In the genomic region with DNA sequence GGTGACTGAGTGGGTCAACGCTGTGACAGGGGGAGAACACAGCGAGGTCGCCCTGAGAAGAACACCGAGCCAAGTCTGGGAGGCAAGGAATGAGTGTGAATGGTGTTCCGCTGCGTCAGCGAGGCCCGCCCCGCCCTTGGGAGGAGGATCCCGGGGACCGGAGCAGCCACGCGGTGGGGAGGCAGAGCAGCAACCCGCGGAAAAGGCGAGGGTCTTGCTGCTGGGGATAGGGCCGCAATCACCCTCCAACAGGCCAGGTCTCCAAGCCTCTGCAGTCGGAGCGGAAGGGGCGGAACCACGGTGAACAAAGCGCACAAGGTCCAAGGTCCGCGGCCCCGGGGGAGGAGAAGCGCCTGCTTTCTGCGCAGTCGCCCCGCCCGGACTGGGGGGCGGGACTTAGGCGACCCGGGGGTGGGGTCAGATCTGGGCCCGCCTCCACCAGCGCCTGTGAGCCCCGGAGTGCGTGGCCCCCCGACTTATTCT, we compare ENCODE assay signal across 8 mouse cellular contexts. TPM values are rescaled to one million over a fixed set of nuclear protein-coding genes. Genes with fewer than 3 reads are reported as not detected.
DNase-seq lines count a peak whose midpoint lies in the region; ATAC-seq lines count a peak whose summit lies in the region.

TSS of gene Plscr3 (plus strand) at position 179 of the 483 bp plus-strand sequence.

- H3K27me3 ChIP-seq in forebrain, embryonic 11.5 days (ENCODE audit: control insufficient read depth, insufficient read depth, low read length): no peaks in the 10 kb centered on the region
- H3K27me3 ChIP-seq in heart, embryonic 16.5 days (ENCODE audit: control insufficient read depth, insufficient read depth, low read length): no peaks in the 10 kb centered on the region
- H3K27me3 ChIP-seq in liver, embryonic 15.5 days: no peaks in the 10 kb centered on the region
- no peaks in the 10 kb centered on the region for H3K27me3 ChIP-seq in neural tube, embryonic 12.5 days (replicated peaks)

- H3K9ac ChIP-seq in forebrain, embryonic 11.5 days (ENCODE audit: low read length): peak within 1 kb of the TSS; percentile 75
- peak within 1 kb of the TSS; percentile 85 for H3K9ac ChIP-seq in heart, embryonic 16.5 days (ENCODE audit: low read length)
- peak within 1 kb of the TSS; percentile 86 for H3K9ac ChIP-seq in liver, embryonic 15.5 days
- H3K9ac ChIP-seq in neural tube, embryonic 12.5 days: peak within 1 kb of the TSS; percentile 84

- peak; percentile 72 to 87 for DNase-seq in CD8-positive naive resting alpha-beta T cell, adult 2 months (ENCODE audit: low read depth in 2 of 2, low spot score in 2 of 2)
- peak; percentile 87 for DNase-seq in c-Kit-positive CD71-negative TER-119-negative erythroid progenitor cells, embryonic 14.5 days (ENCODE audit: low read depth)
- DNase-seq in forebrain, embryonic 11.5 days (ENCODE audit: low spot score): peak; percentile 96
- peak; percentile 96 to 98 for DNase-seq in kidney, postnatal 36 days
- DNase-seq in telencephalon, adult 2 months (ENCODE audit: low read depth, low spot score): peak; percentile 60

- WGBS in forebrain, embryonic 11.5 days: under 1% methylated on average over 38 of the region's 38 CpGs
- under 1% methylated on average over 38 of the region's 38 CpGs for WGBS in heart, embryonic 16.5 days
- WGBS in liver, embryonic 15.5 days (ENCODE audit: insufficient replicate concordance): under 1% methylated on average over 38 of the region's 38 CpGs
- under 1% methylated on average over 38 of the region's 38 CpGs for WGBS in neural tube, embryonic 12.5 days

- H3K36me3 ChIP-seq in forebrain, embryonic 11.5 days (ENCODE audit: control insufficient read depth, insufficient read depth, low read length): peaks cover under 1% of the 10 kb centered on the region; the same call in 1 of the 2 replicates
- H3K36me3 ChIP-seq in heart, embryonic 16.5 days (ENCODE audit: control insufficient read depth, insufficient read depth): peaks cover 24% of the 10 kb centered on the region
- H3K36me3 ChIP-seq in liver, embryonic 15.5 days (replicated peaks): peaks cover 37% of the 10 kb centered on the region
- peaks cover 26% of the 10 kb centered on the region for H3K36me3 ChIP-seq in neural tube, embryonic 12.5 days

- H3K4me2 ChIP-seq in forebrain, embryonic 11.5 days (ENCODE audit: low read depth, low read length, severe bottlenecking): peak within 1 kb of the TSS; percentile 84
- H3K4me2 ChIP-seq in heart, embryonic 16.5 days (ENCODE audit: low read depth, low read length): peak within 1 kb of the TSS; percentile 78
- H3K4me2 ChIP-seq in liver, embryonic 15.5 days: peak within 1 kb of the TSS; percentile 94
- peak within 1 kb of the TSS; percentile 74 for H3K4me2 ChIP-seq in neural tube, embryonic 12.5 days (replicated peaks)

- H3K4me1 ChIP-seq in forebrain, embryonic 11.5 days (replicated peaks; ENCODE audit: control insufficient read depth, insufficient read depth, low read length): peaks cover 5% of the 10 kb centered on the region; the same call in 1 of the 2 replicates
- H3K4me1 ChIP-seq in heart, embryonic 16.5 days (ENCODE audit: control insufficient read depth, insufficient read depth, low read length): peaks cover 19% of the 10 kb centered on the region
- H3K4me1 ChIP-seq in liver, embryonic 15.5 days (replicated peaks): peaks cover 76% of the 10 kb centered on the region
- H3K4me1 ChIP-seq in neural tube, embryonic 12.5 days: peaks cover 23% of the 10 kb centered on the region

- peak within 1 kb of the TSS; percentile 55 for H3K4me3 ChIP-seq in forebrain, embryonic 11.5 days (ENCODE audit: low read depth, low read length)
- H3K4me3 ChIP-seq in heart, embryonic 16.5 days (ENCODE audit: low read length): peak within 1 kb of the TSS; percentile 78
- H3K4me3 ChIP-seq in liver, embryonic 15.5 days (replicated peaks): peak within 1 kb of the TSS; percentile 79
- peak within 1 kb of the TSS; percentile 65 for H3K4me3 ChIP-seq in neural tube, embryonic 12.5 days

- H3K9me3 ChIP-seq in forebrain, embryonic 11.5 days (ENCODE audit: control insufficient read depth, low read length): no peaks in the 10 kb centered on the region
- no peaks in the 10 kb centered on the region for H3K9me3 ChIP-seq in heart, embryonic 16.5 days (replicated peaks; ENCODE audit: control insufficient read depth, low read length)
- H3K9me3 ChIP-seq in liver, embryonic 15.5 days (replicated peaks): no peaks in the 10 kb centered on the region
- H3K9me3 ChIP-seq in neural tube, embryonic 12.5 days: no peaks in the 10 kb centered on the region

- peak within 1 kb of the TSS; percentile 94 for H3K27ac ChIP-seq in forebrain, embryonic 11.5 days (ENCODE audit: low read depth, low read length)
- H3K27ac ChIP-seq in heart, embryonic 16.5 days (ENCODE audit: low read length): peak within 1 kb of the TSS; percentile 93
- H3K27ac ChIP-seq in liver, embryonic 15.5 days (replicated peaks): peak within 1 kb of the TSS; percentile 97
- peak within 1 kb of the TSS; percentile 93 for H3K27ac ChIP-seq in neural tube, embryonic 12.5 days

- ATAC-seq in forebrain, embryonic 11.5 days (replicated peaks; ENCODE audit: low FRiP score): peak; percentile 88
- ATAC-seq in heart, embryonic 16.5 days (replicated peaks; ENCODE audit: extremely low read depth, insufficient read depth, low FRiP score): peak; percentile 93
- ATAC-seq in liver, embryonic 15.5 days (ENCODE audit: insufficient read depth): peak; percentile 85
- ATAC-seq in neural tube, embryonic 12.5 days (ENCODE audit: low FRiP score, low read depth): peak; percentile 91

RNA-seq across cellular contexts. Expression of gene Plscr3, which starts in this region (rescaled TPM):
- polyA plus RNA-seq in forebrain, embryonic 11.5 days (2014; fragmentation: Nextera tagmentation; extraction: Ambion mirVana): 64.6 and 71.9 TPM in 2 replicates
- polyA plus RNA-seq in heart, embryonic 16.5 days (2015; fragmentation: Nextera tagmentation; extraction: Ambion mirVana): 72.1 and 74.9 TPM in 2 replicates
- 26.1 and 28.0 TPM in 2 replicates for polyA plus RNA-seq in liver, embryonic 15.5 days (2015; fragmentation: Nextera tagmentation; extraction: Ambion mirVana)
- 64.4 and 69.9 TPM in 2 replicates for polyA plus RNA-seq in neural tube, embryonic 12.5 days (2016; fragmentation: Nextera tagmentation; extraction: Ambion mirVana)

Comparison
In these comparisons a context has a peak if more than half of its experiments do, and no peak if none do; other contexts are left out.
1. Peak in every context shown above with its lines: DNase-seq, ATAC-seq, H3K4me3 ChIP-seq and H3K27ac ChIP-seq.